Mouse (Mus musculus) macrophage (primary cell): ENCODE results near the gene Znhit6. TPM values are rescaled to one million over a fixed set of nuclear protein-coding genes. Genes with fewer than 3 reads are reported as not detected.
A peak's percentile ranks its signal among the peaks of the same experiment; 100 is the strongest.

ENCODE experiments used
- H3K27ac ChIP-seq: fragments of 350-480 bp; formaldehyde crosslinking; 2 replicates; pipeline ENCODE4 v1.9.0; 2021
- H3K36me3 ChIP-seq: fragments of 350-480 bp; formaldehyde crosslinking; 2 replicates; pipeline ENCODE4 v1.9.0; 2021; ENCODE audit errors: inconsistent target
- H3K4me3 ChIP-seq: fragments of 350-480 bp; formaldehyde crosslinking; 2 replicates; pipeline ENCODE4 v1.9.0; 2021; ENCODE audit errors: inconsistent target
- H3K79me2 ChIP-seq: fragments of 350-480 bp; formaldehyde crosslinking; 2 replicates; pipeline ENCODE4 v1.9.0; 2021; ENCODE audit errors: inconsistent target
- WGBS: methylation state at CpG from one replicate; pipeline ENCODE4 v1.1.7; 2026; ENCODE audit warnings: inconsistent platforms; ENCODE audit not compliant: missing documents; 5-methylcytosine and 5-hydroxymethylcytosine counted together
- polyA plus RNA-seq: library from polyadenylated mRNA; stranded (reverse); fragments of 250-400 nt; gene quantifications from 3 replicates; pipeline ENCODE4 v1.2.4, GENCODE M21; 2018; ENCODE audit warnings: inconsistent platforms
- total RNA-seq, 78 experiments: library from RNA; depleted of rRNA; stranded (reverse); fragments of 250-400 nt; gene quantifications; 1 replicate in 9 of 78; 2 replicates in 24 of 78; 3 replicates in 43 of 78; 4 replicates in 2 of 78; pipeline ENCODE4 v1.2.4; 2018; ENCODE audit warnings: inconsistent platforms in 56 of 78

The Znhit6 gene
- total RNA-seq (2018; cell fraction: chromatin; rRNA removed): 10 to 100 TPM in 19 of 26 experiments, 1 to 10 TPM in 7; 2.2 to 28.2 (median 16.7) TPM
- total RNA-seq (2018; cell fraction: cytosol; rRNA removed): 10 to 100 TPM in 9 of 26 experiments, 1 to 10 TPM in 17; 5.2 to 11.7 (median 9.6) TPM
- 10 to 100 TPM in 12 of 26 experiments, 1 to 10 TPM in 14; 2.8 to 23.5 (median 9.8) TPM for total RNA-seq (2018; cell fraction: nucleus; rRNA removed)
- polyA plus RNA-seq: 7.6 to 20.9 TPM (median 10.3 TPM) in 3 replicates

GRCm38 (mm10) chr3:145575743-145576481 is at the start of gene Znhit6:
TSS of gene Znhit6 (plus strand) at chr3:145576205.
- WGBS: 9% methylated on average over 37 of the region's 37 CpGs
- Histone ChIP-seq H3K4me3 (peak within 1 kb of the TSS; percentile 73), H3K36me3 (peaks cover 6% of the 10 kb centered on the region), H3K79me2 (peaks cover 14% of the 10 kb centered on the region), H3K27ac (peak within 1 kb of the TSS; percentile 4; the same call in 1 of the 2 replicates)

GRCm38 (mm10) chr3:145537870-145538269 is 38.1 kb upstream of the Znhit6 start:
- Histone ChIP-seq H3K27ac (no peak overlapping the region), H3K36me3 (no peaks in the 10 kb centered on the region), H3K4me3 (no peak overlapping the region), H3K79me2 (no peaks in the 10 kb centered on the region)
- WGBS: 0% methylated on average over 1 of the region's 1 CpGs

- WGBS: 86% methylated on average over 10 of the region's 10 CpGs
- H3K36me3 ChIP-seq: no peaks in the 10 kb centered on the region
- H3K4me3 ChIP-seq: no peak overlapping the region
- H3K79me2 ChIP-seq: no peaks in the 10 kb centered on the region
- H3K27ac ChIP-seq: no peak overlapping the region
Observed at GRCm38 (mm10) chr3:145548441-145549415, 27.3 kb upstream of the Znhit6 start.

GRCm38 (mm10) chr3:145550216-145550615 is 25.8 kb upstream of the Znhit6 start:
- WGBS: 88% methylated on average over 3 of the region's 3 CpGs
- no peak overlapping the region for H3K4me3 ChIP-seq
- no peaks in the 10 kb centered on the region for H3K36me3 ChIP-seq
- no peak overlapping the region for H3K27ac ChIP-seq
- no peaks in the 10 kb centered on the region for H3K79me2 ChIP-seq

- no peaks in the 10 kb centered on the region for H3K79me2 ChIP-seq
- WGBS: 100% methylated on average over 1 of the region's 2 CpGs
- no peak overlapping the region for H3K4me3 ChIP-seq
- no peaks in the 10 kb centered on the region for H3K36me3 ChIP-seq
- no peak overlapping the region for H3K27ac ChIP-seq
Observed at GRCm38 (mm10) chr3:145554388-145554787, 21.6 kb upstream of the Znhit6 start.

GRCm38 (mm10) chr3:145556206-145556605 is 19.8 kb upstream of the Znhit6 start:
- Histone ChIP-seq H3K27ac (no peak overlapping the region), H3K36me3 (no peaks in the 10 kb centered on the region), H3K4me3 (no peak overlapping the region), H3K79me2 (no peaks in the 10 kb centered on the region)
- WGBS: 92% methylated on average over 10 of the region's 10 CpGs

- Histone ChIP-seq H3K36me3 (no peaks in the 10 kb centered on the region), H3K79me2 (no peaks in the 10 kb centered on the region), H3K27ac (no peak overlapping the region), H3K4me3 (no peak overlapping the region)
- 91% methylated on average over 5 of the region's 5 CpGs for WGBS
Observed at GRCm38 (mm10) chr3:145559675-145560074, 16.3 kb upstream of the Znhit6 start.

GRCm38 (mm10) chr3:145560117-145560516 is 15.9 kb upstream of the Znhit6 start:
- no peak overlapping the region for H3K27ac ChIP-seq
- H3K79me2 ChIP-seq: no peaks in the 10 kb centered on the region
- no peak overlapping the region for H3K4me3 ChIP-seq
- no peaks in the 10 kb centered on the region for H3K36me3 ChIP-seq
- WGBS: 92% methylated on average over 4 of the region's 4 CpGs

GRCm38 (mm10) chr3:145574468-145574867 is 1.5 kb upstream of the Znhit6 start:
- peaks cover 14% of the 10 kb centered on the region for H3K79me2 ChIP-seq
- H3K4me3 ChIP-seq: no peak overlapping the region
- peaks cover 4% of the 10 kb centered on the region for H3K36me3 ChIP-seq
- WGBS: 91% methylated on average over 3 of the region's 3 CpGs
- H3K27ac ChIP-seq: no peak overlapping the region

- Histone ChIP-seq H3K79me2 (peaks cover 14% of the 10 kb centered on the region), H3K4me3 (no peak overlapping the region), H3K27ac (no peak overlapping the region), H3K36me3 (peaks cover 6% of the 10 kb centered on the region)
- WGBS: 78% methylated on average over 7 of the region's 7 CpGs
Observed at GRCm38 (mm10) chr3:145575340-145575739, 665 bp upstream of the Znhit6 start.

- Histone ChIP-seq H3K27ac (peak overlapping the region; percentile 4; the same call in 1 of the 2 replicates), H3K79me2 (peaks cover 14% of the 10 kb centered on the region), H3K36me3 (peaks cover 6% of the 10 kb centered on the region), H3K4me3 (peak overlapping the region; percentile 73)
- WGBS: 1% methylated on average over 11 of the region's 11 CpGs
Observed at GRCm38 (mm10) chr3:145576482-145576822, 447 bp downstream of the Znhit6 start.

GRCm38 (mm10) chr3:145576876-145577275 is 871 bp downstream of the Znhit6 start:
- 37% methylated on average over 15 of the region's 15 CpGs for WGBS
- Histone ChIP-seq H3K4me3 (peak overlapping the region; percentile 73), H3K79me2 (peaks cover 14% of the 10 kb centered on the region), H3K27ac (peak overlapping the region; percentile 4; the same call in 1 of the 2 replicates), H3K36me3 (peaks cover 6% of the 10 kb centered on the region)

- Histone ChIP-seq H3K36me3 (peaks cover 48% of the 10 kb centered on the region), H3K79me2 (no peaks in the 10 kb centered on the region), H3K27ac (no peak overlapping the region), H3K4me3 (no peak overlapping the region)
- WGBS: 87% methylated on average over 4 of the region's 4 CpGs
Observed at GRCm38 (mm10) chr3:145583043-145583442, 7.0 kb downstream of the Znhit6 start.

GRCm38 (mm10) chr3:145583522-145584200 is 7.7 kb downstream of the Znhit6 start:
- Histone ChIP-seq H3K36me3 (peaks cover 48% of the 10 kb centered on the region), H3K79me2 (no peaks in the 10 kb centered on the region), H3K27ac (no peak overlapping the region), H3K4me3 (no peak overlapping the region)
- 47% methylated on average over 3 of the region's 3 CpGs for WGBS
